Mouse (Mus musculus) forebrain, embryonic 13.5 days (tissue): Measurements from ENCODE around the gene Ino80b. TPM values are rescaled to one million over a fixed set of nuclear protein-coding genes. Genes with fewer than 3 reads are reported as not detected.

Experiments used
- ATAC-seq: fragments of 200-750 bp; cut with Nextera tagmentation; 2 replicates; pipeline ENCODE4 v1.8.0; 2017
- H3K27ac ChIP-seq: fragments of 300-500 bp; sonication (generic); 2 replicates; pipeline ENCODE4 v1.5.1; 2015; ENCODE audit warnings: inconsistent platforms, mild to moderate bottlenecking, moderate library complexity
- H3K27me3 ChIP-seq: fragments of 300-500 bp; sonication (generic); 2 replicates; pipeline ENCODE4 v1.6.1; 2015; ENCODE audit warnings: mild to moderate bottlenecking, inconsistent platforms
- H3K36me3 ChIP-seq: fragments of 300-500 bp; sonication (generic); 2 replicates; pipeline ENCODE4 v1.6.1; 2015; ENCODE audit warnings: mild to moderate bottlenecking, inconsistent platforms; ENCODE audit not compliant: poor library complexity, severe bottlenecking
- H3K4me1 ChIP-seq: fragments of 300-500 bp; sonication (generic); 2 replicates; pipeline ENCODE4 v1.6.1; 2015; ENCODE audit warnings: inconsistent platforms
- H3K4me2 ChIP-seq: fragments of 300-500 bp; sonication (generic); 2 replicates; pipeline ENCODE4 v1.6.1; 2015; ENCODE audit warnings: inconsistent platforms, mild to moderate bottlenecking, moderate library complexity
- H3K4me3 ChIP-seq: fragments of 300-500 bp; sonication (generic); 2 replicates; pipeline ENCODE4 v1.5.1; 2015; ENCODE audit warnings: mild to moderate bottlenecking, inconsistent platforms
- H3K9ac ChIP-seq: fragments of 300-500 bp; sonication (generic); 2 replicates; pipeline ENCODE4 v1.6.1; 2015; ENCODE audit warnings: mild to moderate bottlenecking, inconsistent platforms
- H3K9me3 ChIP-seq: fragments of 300-500 bp; sonication (generic); replicated peaks from 2 replicates; pipeline ENCODE4 v1.6.1; 2016; ENCODE audit warnings: inconsistent platforms
- WGBS: fragments of 180-500 bp; shearing (Covaris S2); methylation state at CpG from one replicate; pipeline ENCODE4 v1.1.7; 2015; 5-methylcytosine and 5-hydroxymethylcytosine counted together
- polyA plus RNA-seq: library from polyadenylated mRNA; unstranded; fragments of >200 nt; fragmentation: Nextera tagmentation; extraction: Ambion mirVana; gene quantifications from 2 replicates; pipeline ENCODE4 v1.2.1, GENCODE M21; 2015

Ino80b gene
- polyA plus RNA-seq, 1 experiment from 2014 or later: 13.2 TPM

DNA sequence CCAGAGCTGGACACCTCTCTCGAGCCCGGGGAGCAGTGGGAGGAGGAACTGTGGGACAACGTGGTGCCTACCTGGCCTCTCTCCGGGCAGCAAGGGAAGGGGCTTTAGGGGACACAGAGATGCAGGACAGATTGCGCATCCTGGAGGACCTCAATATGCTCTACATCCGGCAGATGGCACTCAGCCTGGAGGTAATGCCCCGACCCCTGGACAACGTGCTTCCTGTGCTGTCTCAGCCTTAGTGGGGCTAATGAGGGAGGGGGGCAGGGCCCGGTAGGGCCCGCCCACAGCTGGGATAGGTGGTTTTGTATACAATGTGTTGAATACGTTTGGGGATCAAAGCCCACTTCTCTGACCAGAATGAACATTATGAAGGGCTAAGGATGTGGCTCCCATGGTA, 12.8 kb upstream of the Ino80b start:
- Histone ChIP-seq H3K9me3 (no peaks in the 10 kb centered on the region), H3K27me3 (peaks cover 32% of the 10 kb centered on the region), H3K4me3 (peak overlapping the region; percentile 41), H3K4me1 (peaks cover 41% of the 10 kb centered on the region), H3K36me3 (no peaks in the 10 kb centered on the region), H3K27ac (peak overlapping the region; percentile 78), H3K9ac (peak overlapping the region; percentile 70), H3K4me2 (peak overlapping the region; percentile 67)
- ATAC-seq: peak; percentile 10; the same call in 1 of the 2 replicates
- 2% methylated on average over 11 of the region's 11 CpGs for WGBS

- peak overlapping the region; percentile 41 for H3K4me3 ChIP-seq
- peaks cover 31% of the 10 kb centered on the region for H3K27me3 ChIP-seq
- WGBS: under 1% methylated on average over 12 of the region's 12 CpGs
- H3K9ac ChIP-seq: peak overlapping the region; percentile 70
- peaks cover 41% of the 10 kb centered on the region for H3K4me1 ChIP-seq
- no peaks in the 10 kb centered on the region for H3K36me3 ChIP-seq
- ATAC-seq: peak; percentile 59
- peak overlapping the region; percentile 67 for H3K4me2 ChIP-seq
- H3K9me3 ChIP-seq: no peaks in the 10 kb centered on the region
- peak overlapping the region; percentile 78 for H3K27ac ChIP-seq
These were observed 12.3 kb upstream of the Ino80b start for GRCm38 (mm10) chr6:83137576-83137950.

- Histone ChIP-seq H3K9ac (peak overlapping the region; percentile 70), H3K27me3 (peaks cover 26% of the 10 kb centered on the region), H3K27ac (peak overlapping the region; percentile 78), H3K4me3 (peak overlapping the region; percentile 41), H3K36me3 (no peaks in the 10 kb centered on the region), H3K4me1 (peaks cover 36% of the 10 kb centered on the region), H3K4me2 (peak overlapping the region; percentile 67), H3K9me3 (no peaks in the 10 kb centered on the region)
- 0% methylated on average over 24 of the region's 26 CpGs for WGBS
- peak; percentile 72 for ATAC-seq
These were observed 11.8 kb upstream of the Ino80b start for GRCm38 (mm10) chr6:83136881-83137575.

DNA sequence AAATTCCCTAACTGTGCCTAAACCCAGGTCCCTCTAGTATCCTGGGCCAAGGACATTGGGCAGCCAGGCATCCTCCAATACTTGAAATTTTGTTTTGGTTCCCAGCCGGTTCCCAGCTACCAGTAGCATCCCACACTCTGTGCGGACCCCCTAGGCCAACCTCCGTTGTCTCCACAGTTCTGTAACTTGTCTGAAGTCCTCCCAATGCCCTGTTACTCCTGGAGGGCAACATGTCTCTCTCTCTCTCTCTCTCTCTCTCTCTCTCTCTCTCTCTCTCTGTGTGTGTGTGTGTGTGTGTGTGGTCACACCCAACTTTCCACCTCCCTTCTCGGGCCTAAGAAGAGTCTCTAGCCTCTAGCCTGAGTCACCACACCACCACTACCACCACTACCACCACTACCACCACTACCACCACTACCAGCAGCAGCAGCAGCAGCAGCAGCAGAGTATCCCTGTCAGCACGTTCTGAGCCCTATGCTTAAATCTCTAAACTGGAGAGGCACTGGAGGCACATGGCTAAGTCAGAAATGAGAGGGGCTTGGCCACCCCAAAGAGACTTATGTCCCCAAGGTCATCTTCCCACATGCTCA, 11.2 kb upstream of the Ino80b start:
- peak overlapping the region; percentile 70 for H3K9ac ChIP-seq
- peak overlapping the region; percentile 41 for H3K4me3 ChIP-seq
- no peaks in the 10 kb centered on the region for H3K36me3 ChIP-seq
- H3K4me1 ChIP-seq: peaks cover 32% of the 10 kb centered on the region
- peaks cover 25% of the 10 kb centered on the region for H3K27me3 ChIP-seq
- no peaks in the 10 kb centered on the region for H3K9me3 ChIP-seq
- peak overlapping the region; percentile 78 for H3K27ac ChIP-seq
- WGBS: 12% methylated on average over 5 of the region's 5 CpGs
- H3K4me2 ChIP-seq: peak overlapping the region; percentile 67
- ATAC-seq: no peak

- peak overlapping the region; percentile 10; the same call in 1 of the 2 replicates for H3K4me3 ChIP-seq
- WGBS: 4% methylated on average over 35 of the region's 37 CpGs
- peak overlapping the region; percentile 67 for H3K4me2 ChIP-seq
- no peak for ATAC-seq
- no peaks in the 10 kb centered on the region for H3K36me3 ChIP-seq
- no peak overlapping the region for H3K27ac ChIP-seq
- no peaks in the 10 kb centered on the region for H3K9me3 ChIP-seq
- H3K27me3 ChIP-seq: peaks cover 25% of the 10 kb centered on the region
- peak overlapping the region; percentile 10; the same call in 1 of the 2 replicates for H3K9ac ChIP-seq
- peaks cover 32% of the 10 kb centered on the region for H3K4me1 ChIP-seq
These were observed 10.4 kb upstream of the Ino80b start for GRCm38 (mm10) chr6:83135571-83136161.

DNA sequence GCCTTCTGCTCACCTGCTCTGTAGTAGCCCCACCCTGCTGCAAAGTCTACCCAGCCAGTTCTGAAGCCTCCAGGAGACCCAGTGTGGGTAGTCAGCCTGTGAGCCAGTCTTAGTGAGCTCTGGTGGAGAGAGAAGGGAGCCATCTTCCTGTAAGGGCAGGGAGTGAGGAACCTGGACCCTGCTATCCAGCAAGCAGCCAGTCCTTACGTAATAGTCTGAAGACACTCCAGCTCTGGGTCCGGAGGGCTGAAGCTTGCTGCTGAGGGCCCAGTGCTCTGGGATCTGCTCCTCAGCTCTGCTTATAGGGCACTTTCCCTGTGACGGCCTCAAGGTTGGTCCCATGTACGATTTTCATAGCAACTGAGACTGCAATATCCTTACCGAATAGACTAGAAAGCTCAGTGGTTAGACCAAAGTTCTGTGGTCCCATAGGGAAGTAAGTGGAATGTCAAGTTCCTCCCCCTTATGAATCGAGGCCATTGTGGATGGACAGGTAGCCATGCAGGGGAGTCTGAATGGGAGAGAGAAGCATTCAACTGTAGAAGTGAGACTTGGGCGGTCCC, 9.8 kb upstream of the Ino80b start, which contains the start of gene Rtkn:
TSS of gene Rtkn (plus strand) at position 513 of the 563 bp plus-strand sequence.
- WGBS: 58% methylated on average over 7 of the region's 7 CpGs
- peak within 1 kb of the TSS; percentile 67 for H3K4me2 ChIP-seq
- H3K9me3 ChIP-seq: no peaks in the 10 kb centered on the region
- peak within 1 kb of the TSS; percentile 10; the same call in 1 of the 2 replicates for H3K4me3 ChIP-seq
- no peak for ATAC-seq
- peak within 1 kb of the TSS; percentile 10; the same call in 1 of the 2 replicates for H3K9ac ChIP-seq
- H3K27me3 ChIP-seq: peaks cover 25% of the 10 kb centered on the region
- no peak within 1 kb of the TSS for H3K27ac ChIP-seq
- H3K36me3 ChIP-seq: no peaks in the 10 kb centered on the region
- H3K4me1 ChIP-seq: peaks cover 32% of the 10 kb centered on the region

GRCm38 (mm10) chr6:83134226-83134625, 9.0 kb upstream of the Ino80b start:
- ATAC-seq: no peak

DNA sequence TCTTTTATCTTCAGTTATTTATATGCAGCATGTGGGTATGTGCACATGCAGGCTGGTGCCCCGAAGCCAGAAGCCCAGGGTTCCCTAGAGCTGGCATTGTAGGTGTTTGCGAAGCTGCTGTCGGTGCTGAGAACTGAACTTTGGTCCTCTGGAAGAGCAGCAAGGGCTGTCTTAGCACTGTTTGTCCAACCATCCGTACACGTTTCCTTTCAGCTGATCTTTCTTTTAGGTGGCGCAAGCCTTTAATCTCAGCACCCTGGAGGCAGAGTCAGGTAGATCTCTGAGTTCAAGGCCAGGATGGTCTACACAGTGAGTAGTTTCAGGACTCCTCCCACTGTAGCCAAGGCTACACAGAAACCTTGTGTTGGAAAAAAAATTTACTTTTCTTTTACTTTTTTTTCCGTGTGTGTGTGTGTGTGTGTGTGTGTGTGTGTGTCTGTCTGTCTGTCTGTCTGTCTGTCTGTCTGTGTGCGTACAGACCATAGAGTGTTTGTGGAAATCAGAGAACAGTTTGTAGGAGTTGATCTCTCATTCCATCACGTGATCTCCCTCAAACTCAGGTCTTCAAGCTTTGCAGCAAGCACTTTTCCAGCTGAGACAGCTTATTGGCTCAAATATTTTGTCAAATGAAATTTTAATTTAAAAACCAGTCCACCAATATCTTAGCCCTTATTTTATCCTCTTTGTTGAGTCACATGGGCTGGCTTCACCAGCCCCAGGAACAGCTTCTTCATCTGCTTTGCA, 7.1 kb upstream of the Ino80b start:
- no peak overlapping the region for H3K27ac ChIP-seq
- H3K9ac ChIP-seq: no peak overlapping the region
- no peaks in the 10 kb centered on the region for H3K36me3 ChIP-seq
- H3K27me3 ChIP-seq: peaks cover 25% of the 10 kb centered on the region
- no peak overlapping the region for H3K4me2 ChIP-seq
- ATAC-seq: no peak
- WGBS: 86% methylated on average over 9 of the region's 9 CpGs
- H3K4me1 ChIP-seq: peaks cover 19% of the 10 kb centered on the region
- H3K4me3 ChIP-seq: no peak overlapping the region
- H3K9me3 ChIP-seq: no peaks in the 10 kb centered on the region

More at GRCm38 (mm10) chr6:83134226-83134625, 9.0 kb upstream of the Ino80b start:
- Histone ChIP-seq H3K4me3 (no peak overlapping the region), H3K9me3 (no peaks in the 10 kb centered on the region), H3K27me3 (peaks cover 25% of the 10 kb centered on the region), H3K36me3 (no peaks in the 10 kb centered on the region), H3K4me2 (no peak overlapping the region), H3K4me1 (peaks cover 32% of the 10 kb centered on the region), H3K27ac (no peak overlapping the region), H3K9ac (no peak overlapping the region)
- 72% methylated on average over 3 of the region's 3 CpGs for WGBS

DNA sequence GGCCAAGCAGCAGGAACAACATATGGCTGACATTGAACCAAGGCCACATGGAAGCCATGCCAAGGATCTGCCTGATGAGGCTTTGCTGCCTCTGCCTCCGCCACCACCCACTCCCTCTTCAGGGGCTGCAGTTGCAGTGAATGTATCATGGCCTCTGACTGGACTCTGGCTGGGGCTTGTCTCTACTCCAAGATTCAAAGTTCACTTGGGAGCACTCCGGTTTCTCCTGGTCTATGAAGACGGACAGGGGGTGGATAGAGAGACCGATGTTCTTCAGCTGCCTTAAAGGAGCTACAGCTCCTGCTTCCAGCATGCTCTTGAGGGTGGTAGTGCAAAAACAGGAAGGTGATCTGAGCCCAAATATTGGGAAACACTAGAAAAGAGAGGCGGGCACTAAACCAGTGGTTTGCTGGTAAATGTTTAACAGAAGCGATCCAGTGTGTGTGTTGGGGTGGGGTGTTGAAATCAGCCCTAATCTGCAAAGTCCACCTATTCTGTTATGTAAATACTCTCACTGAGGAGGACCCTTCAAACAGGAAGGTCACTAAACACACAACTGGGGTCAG, 6.3 kb upstream of the Ino80b start:
- H3K27ac ChIP-seq: no peak overlapping the region
- H3K9me3 ChIP-seq: no peaks in the 10 kb centered on the region
- H3K36me3 ChIP-seq: no peaks in the 10 kb centered on the region
- no peak for ATAC-seq
- H3K4me2 ChIP-seq: no peak overlapping the region
- no peak overlapping the region for H3K4me3 ChIP-seq
- peaks cover 23% of the 10 kb centered on the region for H3K27me3 ChIP-seq
- H3K4me1 ChIP-seq: peaks cover 11% of the 10 kb centered on the region
- H3K9ac ChIP-seq: no peak overlapping the region
- 84% methylated on average over 6 of the region's 6 CpGs for WGBS

DNA sequence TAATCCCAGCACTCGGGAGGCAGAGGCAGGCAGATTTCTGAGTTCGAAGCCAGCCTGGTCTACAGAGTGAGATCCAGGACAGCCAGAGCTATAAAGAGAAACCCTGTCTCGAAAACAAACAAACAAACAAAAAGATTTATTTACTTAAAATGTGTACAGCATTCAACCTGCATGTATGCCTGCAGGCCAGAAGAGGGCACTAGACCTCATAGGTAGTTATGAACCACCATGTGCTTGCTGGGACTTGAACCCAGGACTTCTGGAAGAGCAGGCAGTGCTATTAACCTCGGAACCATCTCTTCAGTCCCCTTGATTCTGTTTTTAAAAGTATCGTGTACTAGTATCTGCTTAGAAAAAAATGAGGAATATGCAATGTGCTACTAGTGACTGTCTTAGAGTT, 2.2 kb upstream of the Ino80b start:
- Histone ChIP-seq H3K4me2 (no peak overlapping the region), H3K27me3 (no peaks in the 10 kb centered on the region), H3K9ac (no peak overlapping the region), H3K27ac (no peak overlapping the region), H3K36me3 (no peaks in the 10 kb centered on the region), H3K9me3 (no peaks in the 10 kb centered on the region), H3K4me3 (no peak overlapping the region), H3K4me1 (peaks cover 26% of the 10 kb centered on the region)
- 96% methylated on average over 5 of the region's 5 CpGs for WGBS
- no peak for ATAC-seq

DNA sequence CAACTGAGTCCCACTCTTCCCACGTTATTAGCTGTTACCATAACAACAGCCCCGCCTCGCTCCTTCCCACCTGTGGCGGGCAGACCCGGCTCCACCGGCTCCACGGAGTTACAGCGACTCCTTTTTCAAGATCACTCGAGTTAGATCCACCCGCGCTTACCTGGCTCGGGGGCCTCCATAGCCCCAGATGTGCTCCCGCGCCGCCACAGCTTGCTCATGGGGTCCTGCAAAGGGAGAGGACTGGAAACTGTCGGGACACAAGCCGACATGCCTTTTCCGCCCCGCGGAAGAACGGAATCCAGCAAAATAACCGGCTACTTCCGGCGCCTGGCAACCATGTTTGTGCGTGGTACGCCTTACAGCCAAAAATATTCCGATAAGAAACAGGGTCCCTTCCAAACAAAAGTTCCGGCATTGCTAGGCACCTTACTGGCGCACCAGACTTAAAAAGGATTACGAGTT, 349 bp downstream of the Ino80b start:
- Histone ChIP-seq H3K4me1 (peaks cover 42% of the 10 kb centered on the region), H3K4me3 (peak overlapping the region; percentile 72), H3K4me2 (peak overlapping the region; percentile 91), H3K36me3 (no peaks in the 10 kb centered on the region), H3K27me3 (no peaks in the 10 kb centered on the region), H3K9me3 (no peaks in the 10 kb centered on the region), H3K27ac (peak overlapping the region; percentile 40), H3K9ac (peak overlapping the region; percentile 77)
- WGBS: under 1% methylated on average over 30 of the region's 30 CpGs
- ATAC-seq: peak; percentile 12
